Mouse (Mus musculus) neural tube, embryonic 13.5 days (tissue): ENCODE measurements around the gene Tmem174. TPM values are rescaled to one million over a fixed set of nuclear protein-coding genes. Genes with fewer than 3 reads are reported as not detected.

Experiments used
- ATAC-seq: fragments of 200-750 bp; cut with Nextera tagmentation; 2 replicates; pipeline ENCODE4 v1.8.0; 2017; ENCODE audit warnings: low read depth, mild to moderate bottlenecking, moderate TSS enrichment, moderate library complexity
- H3K27ac ChIP-seq: fragments of 300-500 bp; sonication (generic); replicated peaks from 2 replicates; pipeline ENCODE4 v1.5.1; 2015; ENCODE audit warnings: moderate library complexity, mild to moderate bottlenecking, inconsistent platforms
- H3K27me3 ChIP-seq: fragments of 300-500 bp; sonication (generic); 2 replicates; pipeline ENCODE4 v1.6.1; 2015; ENCODE audit warnings: mild to moderate bottlenecking, inconsistent platforms
- H3K36me3 ChIP-seq: fragments of 300-500 bp; sonication (generic); 2 replicates; pipeline ENCODE4 v1.6.1; 2015; ENCODE audit warnings: mild to moderate bottlenecking, inconsistent platforms
- H3K4me1 ChIP-seq: fragments of 300-500 bp; sonication (generic); replicated peaks from 2 replicates; pipeline ENCODE4 v1.6.1; 2015; ENCODE audit warnings: inconsistent platforms
- H3K4me2 ChIP-seq: fragments of 300-500 bp; sonication (generic); 2 replicates; pipeline ENCODE4 v1.6.1; 2015; ENCODE audit warnings: inconsistent platforms, mild to moderate bottlenecking, moderate library complexity
- H3K4me3 ChIP-seq: fragments of 300-500 bp; sonication (generic); 2 replicates; pipeline ENCODE4 v1.5.1; 2015; ENCODE audit warnings: mild to moderate bottlenecking, inconsistent platforms
- H3K9ac ChIP-seq: fragments of 300-500 bp; sonication (generic); 2 replicates; pipeline ENCODE4 v1.6.1; 2015; ENCODE audit warnings: moderate library complexity, mild to moderate bottlenecking, inconsistent platforms
- H3K9me3 ChIP-seq: fragments of 300-500 bp; sonication (generic); 2 replicates; pipeline ENCODE4 v1.6.1; 2016; ENCODE audit warnings: inconsistent platforms
- WGBS: fragments of 180-500 bp; shearing (Covaris S2); methylation state at CpG from one replicate; pipeline ENCODE4 v1.1.7; 2015; 5-methylcytosine and 5-hydroxymethylcytosine counted together
- polyA plus RNA-seq: library from polyadenylated mRNA; unstranded; fragments of >200 nt; fragmentation: Nextera tagmentation; extraction: Ambion mirVana; gene quantifications from 2 replicates; pipeline ENCODE4 v1.2.1, GENCODE M21; 2015

Tmem174 gene
- polyA plus RNA-seq, 1 experiment from 2014 or later, result not detected

GRCm38 (mm10) chr13:98655346-98655745, 18.1 kb upstream of the Tmem174 start:
- 89% methylated on average over 4 of the region's 4 CpGs for WGBS
- no peaks in the 10 kb centered on the region for H3K9me3 ChIP-seq
- H3K36me3 ChIP-seq, result no peaks in the 10 kb centered on the region
- H3K27ac ChIP-seq, result no peak overlapping the region
- no peaks in the 10 kb centered on the region for H3K27me3 ChIP-seq
- H3K9ac ChIP-seq, result no peak overlapping the region
- no peak overlapping the region for H3K4me2 ChIP-seq
- no peak overlapping the region for H3K4me3 ChIP-seq
- H3K4me1 ChIP-seq, result 0 out of 2 replicates have a peak, but pooled peaks cover 6% of the 10 kb centered on the region
- ATAC-seq, result no peak

DNA sequence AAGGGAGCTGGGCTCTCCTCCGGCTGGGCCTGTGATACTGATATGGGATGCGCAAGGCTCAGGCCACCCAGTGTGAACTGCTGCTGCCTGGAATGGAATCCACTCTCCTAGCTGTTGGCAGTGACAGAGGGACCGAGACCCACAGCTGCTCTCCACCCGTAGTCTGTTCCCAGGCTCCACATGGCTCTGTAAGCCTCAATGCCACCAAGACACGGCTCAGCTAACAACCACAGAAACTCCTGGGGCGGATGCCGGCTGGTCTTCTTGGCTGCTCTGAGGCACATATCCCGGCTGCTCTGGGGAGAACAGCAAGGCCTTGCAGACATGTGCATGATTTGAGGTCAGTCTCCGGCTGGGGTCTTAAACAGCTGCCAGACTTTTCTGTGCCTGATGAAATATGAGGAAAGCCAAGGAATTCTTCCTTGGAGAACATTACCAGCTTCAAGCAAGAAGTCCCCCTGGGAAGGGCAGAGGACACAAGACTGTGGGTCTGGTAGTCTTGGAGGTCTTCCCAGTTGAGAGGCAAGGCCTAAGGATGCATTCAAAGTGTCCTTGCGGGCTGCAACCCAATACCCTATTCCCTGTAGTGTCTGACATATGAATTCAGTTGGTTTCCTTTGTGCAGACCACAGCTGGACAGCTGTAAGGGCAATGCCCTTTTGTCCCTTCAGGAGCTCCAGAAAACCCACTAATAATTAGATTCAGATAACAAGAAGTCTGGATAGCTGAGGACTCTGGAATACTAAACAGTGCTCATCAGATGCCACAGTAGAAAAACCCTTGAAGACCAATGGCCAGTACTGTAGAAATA, 17.1 kb upstream of the Tmem174 start:
- ATAC-seq, result no peak
- H3K36me3 ChIP-seq, result no peaks in the 10 kb centered on the region
- no peaks in the 10 kb centered on the region for H3K9me3 ChIP-seq
- no peaks in the 10 kb centered on the region for H3K27me3 ChIP-seq
- H3K4me3 ChIP-seq, result no peak overlapping the region
- WGBS, result 78% methylated on average over 10 of the region's 10 CpGs
- H3K27ac ChIP-seq, result no peak overlapping the region
- H3K4me2 ChIP-seq, result no peak overlapping the region
- no peak overlapping the region for H3K9ac ChIP-seq
- 0 out of 2 replicates have a peak, but pooled peaks cover 6% of the 10 kb centered on the region for H3K4me1 ChIP-seq

DNA sequence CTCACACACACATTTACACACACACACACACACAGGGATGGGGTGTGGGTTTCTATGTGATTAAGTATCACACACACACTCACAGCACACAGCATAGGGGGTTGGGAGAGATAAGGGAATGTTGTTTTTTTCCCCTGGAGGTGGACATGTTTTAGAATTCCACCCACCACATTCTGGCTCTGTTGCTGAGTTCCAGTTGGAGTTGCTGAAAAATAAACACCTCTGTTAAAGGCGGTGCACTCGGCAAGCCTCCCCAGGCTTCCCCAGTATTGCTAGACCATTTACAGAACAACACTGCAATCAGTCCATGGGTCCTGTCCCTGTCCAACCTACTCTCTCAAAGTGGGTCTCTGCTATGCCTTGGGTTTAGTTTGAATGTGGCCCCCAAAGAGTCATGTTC, 15.0 kb upstream of the Tmem174 start:
- no peaks in the 10 kb centered on the region for H3K36me3 ChIP-seq
- H3K9ac ChIP-seq, result no peak overlapping the region
- no peaks in the 10 kb centered on the region for H3K9me3 ChIP-seq
- no peaks in the 10 kb centered on the region for H3K27me3 ChIP-seq
- H3K4me1 ChIP-seq, result 0 out of 2 replicates have a peak, but pooled peaks cover 6% of the 10 kb centered on the region
- no peak for ATAC-seq
- no peak overlapping the region for H3K4me2 ChIP-seq
- no peak overlapping the region for H3K4me3 ChIP-seq
- H3K27ac ChIP-seq, result no peak overlapping the region
- WGBS, result 85% methylated on average over 2 of the region's 2 CpGs

DNA sequence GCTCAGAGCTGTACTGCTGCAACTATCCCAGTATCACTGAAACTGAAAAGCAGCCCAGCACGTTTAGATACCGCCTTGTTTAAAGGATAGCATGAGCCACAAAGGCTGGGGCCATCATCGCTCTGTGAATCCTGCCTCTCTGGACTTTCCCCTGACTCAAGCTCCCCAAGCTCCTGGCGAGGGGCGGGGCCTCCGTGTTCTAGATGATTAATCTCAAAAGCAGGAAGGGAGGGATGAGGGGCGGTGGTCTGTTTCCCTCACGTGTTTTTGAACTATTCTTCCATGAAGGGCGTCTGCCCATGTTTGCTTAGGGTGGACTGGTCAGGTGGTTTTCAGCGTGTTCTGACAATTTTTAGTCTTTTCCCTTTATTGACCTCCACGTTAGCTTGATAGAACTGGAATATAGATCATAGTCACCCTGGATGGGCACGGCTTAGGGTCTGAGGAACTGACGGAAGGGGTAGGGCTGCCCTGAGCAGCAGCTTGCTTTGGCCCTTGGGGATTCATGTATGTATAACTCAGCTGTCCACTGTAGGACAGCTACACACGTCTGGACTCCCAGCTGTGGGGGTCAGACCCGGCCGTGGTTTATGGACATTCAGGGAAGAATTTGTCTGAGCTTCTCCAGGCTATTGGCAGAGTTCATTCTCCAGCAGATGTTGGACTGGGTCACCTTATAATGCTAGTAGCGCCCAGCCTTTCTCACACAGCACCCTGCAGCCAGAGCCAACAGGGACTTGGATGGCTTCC, 14.2 kb upstream of the Tmem174 start:
- Histone ChIP-seq H3K4me1 (0 out of 2 replicates have a peak, but pooled peaks cover 6% of the 10 kb centered on the region), H3K36me3 (no peaks in the 10 kb centered on the region), H3K9me3 (no peaks in the 10 kb centered on the region), H3K27me3 (no peaks in the 10 kb centered on the region), H3K27ac (no peak overlapping the region), H3K9ac (no peak overlapping the region), H3K4me3 (no peak overlapping the region), H3K4me2 (no peak overlapping the region)
- WGBS, result 72% methylated on average over 17 of the region's 17 CpGs
- ATAC-seq, result no peak

GRCm38 (mm10) chr13:98647775-98648568, 10.8 kb upstream of the Tmem174 start:
- 91% methylated on average over 22 of the region's 22 CpGs for WGBS

DNA sequence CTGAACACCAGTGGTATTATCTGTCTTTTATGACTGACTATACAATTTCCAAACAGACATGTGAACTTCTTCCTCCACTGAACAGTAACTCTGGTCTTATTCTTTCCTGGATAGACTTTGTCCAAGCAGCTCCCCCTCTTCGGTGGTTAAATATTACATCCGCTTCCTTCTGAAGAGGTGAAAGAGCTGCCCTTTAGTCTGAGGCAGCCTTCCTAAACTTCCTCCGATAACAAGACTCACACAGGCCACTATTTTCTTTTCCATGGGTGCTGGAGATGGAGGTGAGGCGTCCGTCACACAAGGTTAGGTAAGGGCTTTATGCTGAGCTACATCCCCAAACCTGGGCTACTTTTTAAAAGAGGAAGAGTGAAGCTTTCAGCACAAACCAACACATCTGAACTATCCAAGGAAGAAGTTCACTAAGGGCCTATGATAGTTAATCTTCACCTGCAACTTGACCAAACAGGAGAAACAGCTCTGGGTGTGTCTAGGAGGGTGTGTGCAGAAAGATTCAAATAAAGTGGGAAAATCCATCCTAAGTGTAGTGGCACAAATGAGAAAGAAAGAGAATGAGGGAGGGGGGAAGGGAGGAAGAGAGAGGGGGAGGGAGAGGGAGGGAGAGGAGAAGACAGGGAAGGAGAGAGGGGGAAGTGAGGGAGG, 1.4 kb upstream of the Tmem174 start:
- Histone ChIP-seq H3K27ac (no peak overlapping the region), H3K9ac (no peak overlapping the region), H3K4me2 (no peak overlapping the region), H3K36me3 (no peaks in the 10 kb centered on the region), H3K27me3 (no peaks in the 10 kb centered on the region; the same call in 1 of the 2 replicates), H3K4me3 (no peak overlapping the region), H3K4me1 (no peaks in the 10 kb centered on the region), H3K9me3 (no peaks in the 10 kb centered on the region)
- WGBS, result 90% methylated on average over 5 of the region's 5 CpGs
- ATAC-seq, result no peak

More at GRCm38 (mm10) chr13:98647775-98648568, 10.8 kb upstream of the Tmem174 start:
- Histone ChIP-seq H3K27ac (no peak overlapping the region), H3K4me1 (no peaks in the 10 kb centered on the region), H3K9me3 (no peaks in the 10 kb centered on the region), H3K4me2 (no peak overlapping the region), H3K4me3 (no peak overlapping the region), H3K9ac (no peak overlapping the region), H3K36me3 (no peaks in the 10 kb centered on the region), H3K27me3 (no peaks in the 10 kb centered on the region)
- no peak for ATAC-seq

DNA sequence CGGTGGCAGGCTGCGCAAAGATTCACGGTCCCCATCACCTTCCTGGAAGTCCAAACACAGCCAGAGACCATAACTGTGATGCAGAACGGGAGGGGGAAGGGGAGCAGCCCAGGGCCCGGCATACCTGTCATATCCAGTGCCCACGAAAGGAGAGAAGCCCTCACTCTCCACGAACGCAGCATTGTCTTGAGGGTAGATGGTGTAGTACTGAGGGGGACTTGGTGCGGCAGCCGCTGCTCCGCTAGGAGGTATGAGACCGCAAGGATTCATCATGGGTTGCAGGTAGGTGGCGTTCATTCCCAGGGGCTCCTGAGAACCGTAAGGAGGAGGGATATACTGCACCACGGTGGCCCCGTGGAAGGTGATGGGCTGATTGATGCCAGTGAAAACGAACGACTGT, 639 bp downstream of the Tmem174 start:
- WGBS, result 71% methylated on average over 18 of the region's 18 CpGs
- no peak overlapping the region for H3K27ac ChIP-seq

GRCm38 (mm10) chr13:98633641-98634484, 3.3 kb downstream of the Tmem174 start:
- Histone ChIP-seq H3K36me3 (no peaks in the 10 kb centered on the region), H3K27ac (no peak overlapping the region), H3K27me3 (no peaks in the 10 kb centered on the region; the same call in 1 of the 2 replicates), H3K4me3 (no peak overlapping the region), H3K4me1 (0 out of 2 replicates have a peak, but pooled peaks cover 4% of the 10 kb centered on the region), H3K9me3 (no peaks in the 10 kb centered on the region), H3K9ac (no peak overlapping the region), H3K4me2 (no peak overlapping the region)
- WGBS, result 66% methylated on average over 6 of the region's 6 CpGs
- no peak for ATAC-seq

More for the DNA sequence above, 639 bp downstream of the Tmem174 start:
- H3K36me3 ChIP-seq, result no peaks in the 10 kb centered on the region
- H3K9ac ChIP-seq, result no peak overlapping the region
- no peaks in the 10 kb centered on the region for H3K9me3 ChIP-seq
- ATAC-seq, result no peak
- H3K27me3 ChIP-seq, result no peaks in the 10 kb centered on the region; the same call in 1 of the 2 replicates
- no peak overlapping the region for H3K4me3 ChIP-seq
- H3K4me1 ChIP-seq, result no peaks in the 10 kb centered on the region
- H3K4me2 ChIP-seq, result 0 out of 2 replicates have a peak overlapping the region, but pooled peaks have one; percentile 3

DNA sequence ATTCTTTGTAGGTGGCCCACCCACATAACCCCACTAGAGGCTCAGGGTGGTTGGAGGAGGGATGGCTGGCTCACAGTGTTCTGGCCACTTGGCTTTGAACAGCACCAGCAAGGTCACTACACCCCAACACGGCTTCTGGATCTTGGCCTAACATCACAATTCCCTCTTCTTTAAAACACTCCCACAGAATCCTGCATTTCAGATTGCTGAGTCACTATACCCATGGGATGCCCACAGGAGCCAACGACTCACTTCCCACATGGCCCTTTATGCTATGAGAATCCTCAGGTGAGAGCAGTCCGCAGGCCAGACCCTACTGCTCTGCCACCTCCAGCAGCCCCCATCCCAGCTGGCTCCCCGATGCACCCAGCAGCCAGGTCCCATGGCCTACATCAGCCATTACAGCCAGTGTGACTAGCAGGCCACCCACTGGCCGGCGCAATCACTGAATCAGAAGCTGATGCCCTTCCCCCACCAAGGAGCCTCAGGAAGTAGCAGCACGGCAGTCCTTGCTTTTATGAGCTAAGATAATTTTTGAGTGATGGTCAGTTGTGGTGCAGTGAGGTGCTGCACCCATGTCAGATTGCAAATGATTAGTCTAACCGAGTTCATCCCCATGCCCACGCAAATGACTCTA, 4.8 kb downstream of the Tmem174 start:
- Histone ChIP-seq H3K4me1 (0 out of 2 replicates have a peak, but pooled peaks cover 4% of the 10 kb centered on the region), H3K9ac (no peak overlapping the region), H3K27me3 (no peaks in the 10 kb centered on the region; the same call in 1 of the 2 replicates), H3K4me3 (no peak overlapping the region), H3K36me3 (no peaks in the 10 kb centered on the region), H3K27ac (no peak overlapping the region), H3K9me3 (no peaks in the 10 kb centered on the region), H3K4me2 (no peak overlapping the region)
- ATAC-seq, result no peak
- 78% methylated on average over 9 of the region's 9 CpGs for WGBS

DNA sequence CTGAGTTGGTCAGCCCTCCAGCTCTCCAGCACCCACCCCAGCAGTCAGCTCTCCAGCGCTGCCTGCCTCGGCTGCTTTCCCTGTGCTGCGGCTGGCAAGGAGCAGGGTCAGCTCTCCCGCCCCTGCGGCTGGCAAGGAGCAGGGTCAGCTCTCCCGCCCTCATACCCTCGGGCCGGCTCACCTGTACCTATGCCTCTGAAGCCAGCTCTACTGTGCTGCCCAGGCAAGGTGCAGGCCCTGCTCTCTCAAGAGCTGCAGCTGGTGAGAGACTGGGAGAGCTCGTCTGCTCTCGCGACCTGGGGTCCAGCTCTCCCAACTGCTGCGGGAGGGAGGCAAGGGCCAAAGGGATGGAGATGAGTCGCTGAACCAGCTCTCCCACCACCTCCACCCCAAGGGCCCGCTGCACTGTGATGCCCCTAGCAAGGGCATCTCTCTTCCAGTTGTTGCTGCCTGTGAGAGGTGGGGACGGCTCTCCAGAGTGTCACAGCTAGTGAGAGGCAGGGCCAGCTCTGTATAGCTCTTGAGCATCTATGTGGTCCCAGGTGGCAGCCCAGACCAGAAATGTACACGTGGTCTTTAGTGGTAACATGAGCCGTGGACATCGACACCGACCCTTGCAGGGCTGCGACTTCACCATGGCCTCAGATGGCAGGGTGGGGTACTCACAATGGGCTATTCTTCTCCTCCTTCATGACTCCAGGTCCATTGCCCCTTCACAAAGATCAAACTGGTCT, 5.9 kb downstream of the Tmem174 start:
- Histone ChIP-seq H3K27me3 (no peaks in the 10 kb centered on the region; the same call in 1 of the 2 replicates), H3K36me3 (no peaks in the 10 kb centered on the region), H3K4me3 (no peak overlapping the region), H3K27ac (no peak overlapping the region), H3K4me2 (no peak overlapping the region), H3K4me1 (0 out of 2 replicates have a peak, but pooled peaks cover 4% of the 10 kb centered on the region), H3K9me3 (no peaks in the 10 kb centered on the region), H3K9ac (no peak overlapping the region)
- ATAC-seq, result no peak
- 49% methylated on average over 20 of the region's 20 CpGs for WGBS
